Mouse (Mus musculus) MEL-GATA-1-ER (cell line): ENCODE results near the gene Slc24a3.

ENCODE experiments used
- DNase-seq: peaks from one replicate; pipeline ENCODE4 v3.0.0-alpha.2; 2012; ENCODE audit warnings: low read depth; ENCODE audit errors: extremely low read depth

Slc24a3 gene

DNA sequence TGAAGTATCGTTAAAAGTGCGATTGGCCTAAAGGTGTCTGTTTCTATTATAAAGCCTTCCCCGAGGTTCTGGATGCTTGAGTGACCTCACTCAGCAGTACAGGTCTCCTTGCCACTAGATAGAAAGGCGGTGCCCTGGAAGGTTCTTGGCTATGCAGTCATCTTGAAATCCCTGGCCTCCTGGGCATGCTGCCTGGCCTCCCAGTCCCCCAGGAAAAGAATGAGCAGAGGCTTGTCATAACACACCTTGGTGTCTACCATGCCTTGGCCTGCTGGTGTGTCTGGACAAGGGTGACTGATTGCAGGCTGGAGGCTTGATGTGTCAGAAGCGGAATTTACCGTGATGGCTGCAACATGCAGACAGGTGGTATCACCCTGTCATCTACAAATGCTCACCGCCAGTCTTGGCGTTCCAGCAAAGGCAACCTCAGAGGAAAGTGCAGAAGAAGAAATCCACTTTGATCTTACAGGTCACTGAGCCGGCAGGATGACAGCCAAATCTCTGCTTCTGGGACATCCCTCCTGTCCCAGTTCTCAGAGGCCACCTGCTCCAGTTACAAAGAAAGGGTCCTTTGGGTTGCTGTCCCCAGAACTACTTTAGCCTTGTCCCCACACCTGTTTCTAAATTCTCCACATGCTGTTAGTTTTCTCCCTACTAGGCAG lies 106.6 kb downstream of the Slc24a3 start:
- DNase-seq, result no peak

DNA sequence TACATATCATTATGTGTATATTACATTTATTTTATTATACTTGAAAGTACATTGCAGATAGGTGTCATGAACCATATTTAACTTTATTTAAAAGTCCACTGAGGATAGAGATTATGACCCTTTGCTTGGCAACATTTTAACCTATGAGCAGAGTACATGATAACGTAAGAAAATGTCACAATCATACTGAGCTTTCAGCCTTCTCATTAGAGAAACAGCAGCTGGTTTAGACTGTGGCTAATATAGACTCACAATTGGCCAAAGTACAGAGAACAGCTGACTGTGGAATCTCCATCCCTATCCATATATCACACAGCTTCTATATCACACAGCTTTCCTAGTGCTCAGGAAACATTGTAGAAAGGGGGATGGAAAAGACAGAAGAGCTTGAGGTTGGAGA lies 111.8 kb downstream of the Slc24a3 start:
- no peak for DNase-seq

- DNase-seq, result no peak
These were observed 116.2 kb downstream of the Slc24a3 start for GRCm38 (mm10) chr2:145283746-145284145.

DNA sequence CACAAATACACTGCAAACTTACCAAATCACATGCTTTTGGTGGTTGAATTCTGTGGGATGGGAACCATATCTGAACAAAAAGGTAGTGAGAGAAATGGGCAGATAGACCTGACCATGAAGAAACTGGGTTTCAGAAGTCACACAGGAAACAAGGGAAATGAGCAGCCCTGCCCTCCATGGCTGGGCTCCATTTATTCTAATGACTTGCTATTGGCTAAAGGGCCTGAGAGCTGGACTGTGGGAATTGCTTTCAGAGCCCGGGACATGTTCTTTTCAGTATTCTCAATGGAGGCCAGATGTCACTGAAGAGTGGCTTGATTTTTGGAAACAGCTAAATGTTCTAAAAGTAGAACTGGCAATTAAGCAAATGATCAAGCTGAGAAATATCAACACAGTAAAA lies 120.9 kb downstream of the Slc24a3 start:
- no peak for DNase-seq

DNA sequence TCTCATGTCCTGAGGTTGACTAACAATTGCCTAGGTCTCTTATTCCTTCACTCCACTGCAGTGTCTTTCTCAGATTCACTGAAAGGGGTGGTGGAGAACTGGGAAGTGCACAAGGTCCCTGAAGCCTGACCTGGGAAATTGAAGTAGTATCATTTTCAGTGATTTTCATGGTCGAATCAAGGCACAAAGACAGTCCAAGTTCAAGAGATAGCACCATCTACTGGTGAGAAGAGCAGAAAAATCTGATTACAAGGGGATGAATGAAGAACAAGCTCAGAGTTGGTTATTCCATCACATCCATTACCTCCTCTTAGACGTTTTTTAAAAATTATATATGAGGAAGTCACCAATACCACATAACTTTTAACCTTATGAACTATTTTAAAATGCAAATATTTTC lies 123.9 kb downstream of the Slc24a3 start:
- no peak for DNase-seq

GRCm38 (mm10) chr2:145292196-145292595 lies 124.6 kb downstream of the Slc24a3 start:
- DNase-seq, result no peak

GRCm38 (mm10) chr2:145292816-145293215 lies 125.3 kb downstream of the Slc24a3 start:
- DNase-seq, result no peak

DNA sequence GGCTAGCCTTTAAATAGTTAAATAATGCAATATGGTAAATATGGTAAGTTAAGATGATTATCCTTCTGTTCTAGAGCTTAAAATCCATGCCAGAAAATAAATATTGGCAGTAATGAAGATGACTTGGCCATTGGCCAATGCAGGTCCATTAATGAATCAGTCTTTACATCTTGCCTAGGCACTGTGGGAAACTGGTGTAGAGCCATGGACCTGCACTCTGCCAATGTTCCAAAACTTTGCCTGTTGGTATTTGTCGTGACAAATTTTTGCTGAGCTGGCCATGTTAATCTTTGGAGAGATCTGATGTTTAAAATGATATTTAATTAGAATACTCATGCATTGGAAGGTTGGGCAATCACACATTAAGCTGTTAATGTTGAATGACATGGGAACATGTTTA lies 129.4 kb downstream of the Slc24a3 start:
- DNase-seq, result no peak

GRCm38 (mm10) chr2:145299914-145300699 lies 132.6 kb downstream of the Slc24a3 start:
- DNase-seq, result no peak

GRCm38 (mm10) chr2:145307231-145307883 lies 139.8 kb downstream of the Slc24a3 start:
- no peak for DNase-seq

DNA sequence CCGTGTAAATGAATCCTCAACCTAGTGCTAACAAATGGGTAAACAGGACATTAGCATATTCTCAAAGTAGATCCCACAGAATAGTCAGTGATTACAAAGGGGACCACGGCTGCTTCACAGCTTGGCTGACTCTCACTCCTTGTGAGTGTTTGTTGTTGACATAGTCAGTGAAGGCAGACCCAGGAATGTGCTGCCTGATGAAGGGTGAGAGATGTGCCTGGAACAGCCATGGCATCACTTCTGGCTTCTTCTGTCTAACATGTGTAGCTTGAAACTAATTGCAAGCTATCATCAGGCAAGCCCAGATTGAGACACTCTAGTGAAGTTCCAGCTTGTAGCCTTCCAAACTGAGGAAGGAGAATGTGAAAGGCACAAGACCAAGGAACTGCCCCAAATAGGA lies 151.4 kb downstream of the Slc24a3 start:
- DNase-seq, result no peak

- no peak for DNase-seq
These were observed 153.7 kb downstream of the Slc24a3 start for GRCm38 (mm10) chr2:145321287-145321686.

DNA sequence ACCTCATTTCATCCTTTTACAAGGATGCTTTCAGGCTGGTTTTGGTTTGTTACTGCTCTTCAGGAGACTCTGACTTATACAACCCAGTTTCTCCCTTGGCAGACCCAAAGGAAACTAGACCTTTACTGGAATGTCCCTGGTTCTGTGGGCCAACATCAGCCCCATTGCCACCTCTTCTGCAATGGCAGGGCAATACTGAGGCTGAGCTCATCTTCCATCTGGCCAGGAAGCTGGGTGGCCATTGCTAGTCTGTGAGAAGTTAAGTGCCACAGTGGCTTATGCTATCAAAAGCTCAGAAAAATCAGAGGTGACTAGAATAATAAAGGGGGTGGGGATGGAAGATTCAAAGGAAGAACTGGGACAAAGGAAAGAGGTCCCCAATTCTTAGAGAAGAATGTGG lies 154.2 kb downstream of the Slc24a3 start:
- no peak for DNase-seq

- DNase-seq, result no peak
These were observed 156.9 kb downstream of the Slc24a3 start for GRCm38 (mm10) chr2:145324477-145324876.

DNA sequence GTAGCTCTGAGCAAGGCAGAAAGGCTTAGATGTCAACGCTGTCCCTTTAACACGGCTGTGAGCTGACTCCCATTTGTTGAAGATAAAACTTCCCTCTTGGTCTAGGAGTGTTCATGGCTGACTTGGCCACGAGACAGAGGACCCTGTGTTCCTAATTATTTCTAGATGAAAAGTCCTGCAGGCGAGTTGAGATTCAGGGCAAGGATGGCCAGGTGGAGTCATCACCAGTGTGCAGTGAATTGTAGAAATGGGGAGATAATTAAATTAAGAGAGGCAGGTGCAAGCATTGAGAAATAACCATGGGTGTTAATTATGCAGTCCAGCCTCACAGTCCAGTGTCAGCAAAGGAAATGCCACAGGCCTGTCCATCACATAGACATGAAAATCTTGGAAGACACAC lies 158.3 kb downstream of the Slc24a3 start:
- DNase-seq, result no peak

DNA sequence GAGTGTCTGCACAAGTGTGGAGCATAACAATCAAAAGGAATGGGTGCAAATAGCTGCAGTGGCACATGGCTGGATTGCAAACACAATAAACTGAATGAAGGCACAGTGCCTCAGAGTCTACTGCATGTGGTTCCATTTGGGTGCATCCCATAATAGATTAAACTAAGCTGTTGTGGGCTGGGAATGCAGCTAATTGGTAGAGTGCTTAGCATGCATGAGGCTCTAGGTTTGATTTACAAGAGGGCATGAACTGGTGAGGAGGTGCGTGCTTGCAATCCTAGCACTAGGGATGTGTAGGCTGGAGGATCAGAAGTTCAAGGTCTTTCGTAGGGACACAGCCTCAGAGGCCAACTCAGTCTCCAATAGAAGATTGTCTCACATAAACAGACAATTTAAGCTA lies 159.0 kb downstream of the Slc24a3 start:
- no peak for DNase-seq

DNA sequence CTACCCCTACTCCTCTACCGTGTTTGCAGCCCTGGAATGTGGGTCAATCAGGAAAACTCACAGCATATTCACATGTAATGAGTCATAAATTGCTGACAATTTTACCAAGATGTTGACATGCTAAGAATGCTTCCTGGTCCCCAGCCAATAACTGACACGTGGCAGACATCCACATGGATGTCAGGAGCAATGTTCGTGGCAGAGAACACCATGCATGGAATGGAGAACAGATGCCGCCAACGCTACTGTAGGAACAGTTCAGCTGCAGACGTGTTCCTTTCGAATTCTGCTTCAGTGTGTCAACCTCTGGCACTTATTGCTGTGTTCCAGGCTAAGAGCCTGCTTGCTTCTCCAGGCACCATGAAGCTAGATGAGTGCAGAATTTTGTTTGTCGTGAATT lies 162.2 kb downstream of the Slc24a3 start:
- DNase-seq, result no peak

GRCm38 (mm10) chr2:145331525-145331924 lies 164.0 kb downstream of the Slc24a3 start:
- no peak for DNase-seq

GRCm38 (mm10) chr2:145333466-145333865 lies 165.9 kb downstream of the Slc24a3 start:
- DNase-seq, result no peak

GRCm38 (mm10) chr2:145336406-145336805 lies 168.9 kb downstream of the Slc24a3 start:
- DNase-seq, result no peak

GRCm38 (mm10) chr2:145340816-145341215 lies 173.3 kb downstream of the Slc24a3 start:
- DNase-seq, result no peak

- DNase-seq, result no peak
These were observed 175.4 kb downstream of the Slc24a3 start for GRCm38 (mm10) chr2:145342956-145343355.
